Mouse (Mus musculus): ENCODE results near the gene Kank1.

Gene Kank1

GRCm38 (mm10) chr19:25236596-25237491 lies at the start of gene Kank1:
Kank1 (plus strand) TSS chr19:25236975.
- ChIA-PET CTCF (interaction anchor here in 3 of 4 experiments (0.7 to 2.0 kb wide), 4 partner anchors 9 to 130 kb away, joined by 3 to 9 read pairs (median 4); no protein-coding TSS in a partner anchor), POLR2A (interaction anchor here in 3 of 4 experiments (0.5 to 2.9 kb wide), 37 partner anchors 8 to 1025 kb away, joined by 3 to 39 read pairs (median 4); partner anchors contain the start of genes Cbwd1 (in 2 of the 3) and Dmrt2 (in 1 of the 3))

- ChIA-PET POLR2A (interaction anchor here in 3 of 4 experiments (0.7 to 4.3 kb wide), 3 partner anchors 10 to 15 kb away, joined by 3 to 16 read pairs (median 3); no protein-coding TSS in a partner anchor), CTCF (interaction anchor here in 1 of 4 experiments (0.7 kb wide), 1 partner anchor 42 kb away, joined by 3 read pairs; no protein-coding TSS in a partner anchor)
Observed at GRCm38 (mm10) chr19:25187681-25188080, 49.1 kb upstream of the Kank1 start.

- ChIA-PET POLR2A (no interaction called here), CTCF (no interaction called here)
Observed at GRCm38 (mm10) chr19:25193751-25194150, 43.0 kb upstream of the Kank1 start.

DNA sequence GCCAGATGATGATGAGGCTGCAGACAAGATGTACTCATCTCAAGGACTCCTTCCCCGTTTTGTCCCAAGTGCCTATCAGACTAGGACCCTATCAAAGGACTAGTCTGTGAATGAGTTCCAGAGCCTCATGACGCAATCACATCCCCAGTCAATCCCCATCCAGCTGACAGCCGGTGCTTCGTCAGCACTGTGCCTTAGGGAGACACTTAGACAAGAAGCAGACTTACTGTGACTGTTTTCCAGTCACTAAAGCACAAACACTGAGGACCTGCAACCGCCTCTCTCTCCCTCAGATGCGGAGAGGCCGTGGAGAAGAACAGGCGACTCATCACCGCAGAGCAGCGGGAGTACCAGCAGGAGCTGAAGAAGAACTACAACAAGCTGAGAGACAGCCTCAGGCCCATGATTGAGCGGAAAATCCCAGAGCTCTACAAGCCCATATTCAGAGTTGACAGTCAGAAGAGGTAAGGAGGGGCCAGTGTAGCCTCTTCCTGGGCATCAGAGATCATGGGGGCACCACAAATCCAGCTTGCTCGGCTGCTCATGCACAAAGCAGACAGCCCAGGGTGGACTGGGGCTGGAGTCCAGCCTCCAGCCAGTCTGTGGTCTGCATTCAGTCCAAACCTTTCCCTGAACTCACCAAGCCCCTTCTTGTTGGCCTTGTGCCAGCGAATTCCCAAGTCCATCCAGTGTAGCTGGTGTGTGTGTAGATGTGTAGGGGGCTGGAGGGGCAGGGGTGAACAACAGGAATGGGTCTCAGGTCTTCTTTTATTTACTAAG lies 36.5 kb upstream of the Kank1 start:
- ChIA-PET CTCF (interaction anchor here in 2 of 4 experiments (0.6 kb wide), 2 partner anchors 144 kb away, joined by 3 to 4 read pairs; no protein-coding TSS in a partner anchor), POLR2A (interaction anchor here in 3 of 4 experiments (0.6 to 4.6 kb wide), 9 partner anchors 9 to 748 kb away, joined by 3 to 16 read pairs (median 3); no protein-coding TSS in a partner anchor)

- ChIA-PET POLR2A (interaction anchor here in 3 of 4 experiments (0.5 to 1.3 kb wide), 10 partner anchors 8 to 284 kb away, joined by 3 to 5 read pairs (median 3); partner anchors contain the start of gene Kank1 (in 1 of the 3)), CTCF (no interaction called here)
Observed at GRCm38 (mm10) chr19:25203077-25203476, 33.7 kb upstream of the Kank1 start.

DNA sequence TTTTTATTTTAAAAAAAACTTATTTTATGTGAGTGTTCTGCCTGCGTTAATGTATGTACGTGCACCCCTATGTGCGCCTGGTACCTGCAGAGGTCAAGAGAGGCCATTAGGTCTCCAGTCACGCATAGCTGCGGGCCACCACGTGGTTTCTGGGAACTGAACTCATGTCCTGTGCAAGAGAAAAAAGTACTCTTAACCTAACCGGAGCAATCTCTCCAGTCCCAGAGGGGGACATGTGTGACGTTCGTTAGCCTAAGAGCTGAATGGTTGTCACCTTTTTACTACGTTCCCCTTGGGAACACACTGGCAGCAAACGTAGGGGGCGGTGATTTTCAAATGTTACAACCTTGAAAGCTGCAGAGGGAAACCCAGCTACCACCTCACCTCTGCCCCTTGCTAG lies 29.8 kb upstream of the Kank1 start:
- POLR2A ChIA-PET = interaction anchor here in 3 of 4 experiments (0.6 to 7.0 kb wide), 11 partner anchors 8 to 246 kb away, joined by 3 to 39 read pairs (median 6); partner anchors contain the start of genes Cbwd1 (in 2 of the 3) and Kank1 (in 2 of the 3)
- CTCF ChIA-PET = interaction anchor here in 1 of 4 experiments (1.3 kb wide), 1 partner anchor 99 kb away, joined by 3 read pairs; no protein-coding TSS in a partner anchor

- ChIA-PET POLR2A (interaction anchor here in 2 of 4 experiments (0.6 to 7.0 kb wide), 7 partner anchors 9 to 247 kb away, joined by 3 to 39 read pairs (median 9); partner anchors contain the start of genes Kank1 (in 2 of the 2) and Cbwd1 (in 1 of the 2)), CTCF (interaction anchor here in 1 of 4 experiments (1.3 kb wide), 1 partner anchor 100 kb away, joined by 3 read pairs; no protein-coding TSS in a partner anchor)
Observed at GRCm38 (mm10) chr19:25207731-25208361, 28.9 kb upstream of the Kank1 start.

DNA sequence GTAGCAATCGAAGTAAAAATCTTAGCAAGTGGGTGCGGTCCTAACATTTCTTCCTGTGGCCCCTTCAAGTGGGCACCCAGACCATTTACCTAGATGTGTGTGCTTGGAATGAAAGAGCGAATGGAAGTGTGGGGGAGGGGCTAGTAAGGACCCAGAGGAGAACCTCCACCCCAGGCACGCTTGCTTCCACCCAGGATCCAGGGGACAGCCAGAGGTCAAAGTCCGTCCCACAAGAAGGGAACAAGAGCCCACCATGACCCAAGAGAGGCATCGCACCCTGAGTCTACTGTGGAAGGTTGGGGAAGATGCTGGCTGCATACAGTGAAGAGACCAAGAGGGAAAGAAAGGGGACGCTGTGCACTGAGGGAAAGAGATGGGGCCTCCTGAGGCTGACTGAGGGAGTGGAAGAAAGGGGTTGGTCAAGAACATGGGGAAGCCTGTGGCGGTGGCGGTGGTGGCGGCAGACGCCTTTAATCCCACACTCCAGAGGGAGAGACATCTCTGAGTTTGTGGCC lies 28.1 kb upstream of the Kank1 start:
- CTCF ChIA-PET = no interaction called here

DNA sequence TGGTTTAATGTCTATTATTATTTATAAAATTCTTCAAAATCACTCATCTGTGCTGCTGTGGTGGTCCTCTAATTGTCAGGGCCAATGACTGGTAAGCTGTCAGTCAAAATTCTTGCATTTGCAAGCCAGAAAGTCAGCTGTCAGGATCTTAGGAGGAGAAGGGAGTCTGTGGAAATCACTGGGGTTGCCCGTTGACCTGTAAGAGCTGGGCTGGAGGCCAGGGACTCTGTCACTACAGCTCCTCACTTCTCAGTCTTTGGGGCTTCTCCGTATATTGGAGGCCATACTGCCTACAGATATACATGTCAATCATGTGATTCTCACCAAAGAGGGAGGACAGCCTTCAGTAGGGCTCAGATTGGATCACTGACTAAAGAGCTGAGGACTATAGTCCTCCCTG lies 16.2 kb upstream of the Kank1 start:
- ChIA-PET CTCF (no interaction called here), POLR2A (interaction anchor here in 1 of 4 experiments (0.7 kb wide), 1 partner anchor 9 kb away, joined by 3 read pairs; no protein-coding TSS in a partner anchor)

More for the DNA sequence above, 28.1 kb upstream of the Kank1 start:
- POLR2A ChIA-PET = interaction anchor here in 2 of 4 experiments (0.7 to 7.0 kb wide), 7 partner anchors 8 to 101 kb away, joined by 3 to 39 read pairs (median 3); partner anchors contain the start of gene Kank1 (in 1 of the 2)

DNA sequence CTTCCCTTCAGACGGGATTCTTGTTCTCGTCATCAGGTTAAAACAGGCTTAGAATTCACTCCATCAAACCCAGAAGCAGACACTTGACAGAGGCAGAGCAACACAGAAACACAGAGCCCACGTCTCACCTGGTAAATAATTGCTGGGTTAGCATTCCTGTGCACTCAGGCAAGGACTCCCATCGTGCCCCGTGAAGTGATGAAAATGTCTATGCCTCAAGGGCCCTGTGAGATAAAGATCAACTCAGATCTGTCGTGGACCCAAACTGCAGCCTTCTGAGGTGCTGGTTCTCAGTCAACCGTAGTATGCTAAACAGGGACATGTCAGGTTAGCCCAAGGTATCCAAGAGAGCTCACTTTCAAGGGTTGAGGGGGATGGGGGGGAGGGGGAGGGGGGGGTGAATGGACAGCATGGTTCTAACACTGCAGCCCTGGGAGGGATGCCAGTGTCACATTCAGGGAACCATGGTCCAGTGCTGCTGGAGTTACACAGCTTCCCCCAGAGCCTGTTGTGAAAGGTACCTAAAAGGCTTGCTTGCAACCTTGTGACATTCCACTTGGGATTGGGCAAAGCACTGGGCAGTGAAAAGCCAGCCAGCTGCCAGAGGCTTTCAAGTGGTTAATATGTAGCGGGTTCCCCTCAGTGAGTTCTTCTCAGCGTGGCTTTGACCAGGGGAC lies 14.7 kb upstream of the Kank1 start:
- ChIA-PET POLR2A (interaction anchor here in 2 of 4 experiments (0.7 to 0.9 kb wide), 2 partner anchors 9 to 13 kb away, joined by 3 to 5 read pairs; no protein-coding TSS in a partner anchor), CTCF (interaction anchor here in 2 of 4 experiments (0.5 to 0.6 kb wide), 3 partner anchors 112 to 1465 kb away, joined by 3 read pairs; no protein-coding TSS in a partner anchor)

DNA sequence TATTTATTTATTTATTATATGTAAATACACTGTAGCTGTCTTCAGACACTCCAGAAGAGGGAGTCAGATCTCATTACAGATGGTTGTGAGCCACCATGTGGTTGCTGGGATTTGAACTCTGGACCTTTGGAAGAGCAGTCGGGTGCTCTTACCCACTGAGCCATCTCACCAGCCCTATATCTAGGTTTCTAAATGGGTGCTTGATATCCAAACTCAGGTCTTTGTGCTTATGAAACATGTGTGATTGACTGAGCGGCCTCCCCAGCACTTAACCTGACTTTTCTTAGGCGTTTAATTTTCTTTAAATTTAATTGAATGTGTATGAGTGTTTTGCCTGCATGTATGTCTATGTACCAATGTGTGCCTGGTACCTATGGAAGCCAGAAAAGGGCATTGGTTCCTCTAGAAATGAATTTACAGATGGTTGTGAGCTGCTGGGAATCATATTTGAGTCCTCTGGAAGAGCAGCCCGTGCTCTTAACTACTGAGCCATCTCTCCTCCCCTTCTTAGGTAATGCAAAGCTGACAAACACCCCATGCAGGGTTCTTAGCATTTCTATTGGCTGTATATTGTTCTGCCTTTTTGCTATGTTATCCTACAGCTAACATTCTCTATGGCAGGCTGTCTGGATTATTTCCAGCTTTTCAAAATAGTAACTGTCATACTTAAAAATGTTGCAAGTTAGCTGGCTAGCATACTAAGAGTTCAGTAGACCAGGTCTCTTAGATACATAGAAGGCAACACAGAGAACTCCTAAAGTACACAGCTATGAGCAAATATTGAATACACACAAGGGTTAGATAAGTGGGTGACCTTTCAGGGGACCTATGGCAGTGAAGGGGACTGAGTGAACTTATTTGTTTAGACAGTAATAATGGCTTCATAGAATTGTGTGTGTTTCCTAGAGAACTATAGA lies 6.5 kb upstream of the Kank1 start:
- POLR2A ChIA-PET = interaction anchor here in 3 of 4 experiments (0.6 to 1.7 kb wide), 8 partner anchors 8 to 1530 kb away, joined by 3 to 5 read pairs (median 4); no protein-coding TSS in a partner anchor
- CTCF ChIA-PET = interaction anchor here in 1 of 4 experiments (0.8 kb wide), 1 partner anchor 1023 kb away, joined by 10 read pairs; no protein-coding TSS in a partner anchor

- CTCF ChIA-PET = interaction anchor here in 1 of 4 experiments (0.8 kb wide), 1 partner anchor 1023 kb away, joined by 10 read pairs; no protein-coding TSS in a partner anchor
- POLR2A ChIA-PET = interaction anchor here in 3 of 4 experiments (0.6 to 1.7 kb wide), 9 partner anchors 9 to 1529 kb away, joined by 3 to 5 read pairs (median 4); no protein-coding TSS in a partner anchor
Observed at GRCm38 (mm10) chr19:25230975-25231334, 5.8 kb upstream of the Kank1 start.

- ChIA-PET POLR2A (interaction anchor here in 2 of 4 experiments (1.0 to 1.5 kb wide), 4 partner anchors 9 to 34 kb away, joined by 3 to 5 read pairs (median 3); no protein-coding TSS in a partner anchor), CTCF (no interaction called here)
Observed at GRCm38 (mm10) chr19:25232032-25232431, 4.7 kb upstream of the Kank1 start.

GRCm38 (mm10) chr19:25237492-25238040 lies 791 bp downstream of the Kank1 start:
- ChIA-PET CTCF (interaction anchor here in 3 of 4 experiments (0.7 to 2.0 kb wide), 3 partner anchors 130 to 239 kb away, joined by 3 to 10 read pairs (median 9); no protein-coding TSS in a partner anchor), POLR2A (interaction anchor here in 3 of 4 experiments (0.5 to 2.9 kb wide), 16 partner anchors 8 to 1026 kb away, joined by 3 to 39 read pairs (median 4); partner anchors contain the start of gene Dmrt2 (in 1 of the 3))

GRCm38 (mm10) chr19:25238121-25238520 lies 1.3 kb downstream of the Kank1 start:
- ChIA-PET POLR2A (interaction anchor here in 2 of 4 experiments (0.6 to 2.9 kb wide), 6 partner anchors 10 to 434 kb away, joined by 3 to 39 read pairs (median 6); partner anchors contain the start of gene Dmrt2 (in 1 of the 2)), CTCF (interaction anchor here in 2 of 4 experiments (0.7 to 2.0 kb wide), 2 partner anchors 131 to 240 kb away, joined by 9 to 10 read pairs; no protein-coding TSS in a partner anchor)

All from embryonic stem cell, embryonic (primary cell).